19 mouse cellular contexts compared by ENCODE assay signal in genomic region chr16:77279916-77280315, GRCm38 (mm10).
"Had no signal": no experiment of that assay in that cellular context is flagged by ENCODE, and none has a peak within 500 bp of the region (broad histone marks: within the 10 kb centered on the region; RNA-seq: fewer than 3 reads in every experiment).

No protein-coding gene starts in this region.

- H3K9ac ChIP-seq: kidney, embryonic 15.5 days; liver, embryonic 13.5 days; midbrain, embryonic 12.5 days; midbrain, embryonic 15.5 days; neural tube, embryonic 12.5 days; neural tube, embryonic 15.5 days; stomach, embryonic 15.5 days had no signal

- H3K27ac ChIP-seq: kidney, embryonic 15.5 days; layer of hippocampus, adult 2 months; liver, embryonic 13.5 days; macrophage; midbrain, embryonic 12.5 days; midbrain, embryonic 15.5 days; neural tube, embryonic 12.5 days; neural tube, embryonic 15.5 days; stomach, embryonic 15.5 days had no signal

- DNase-seq: kidney, adult 11 months; kidney, adult 8-10 months; kidney, postnatal 10 days; kidney, postnatal 4 days; layer of hippocampus, adult 9-11 months; liver, embryonic 13.5 days; lung, adult 2 months; right cerebral cortex, adult 18-20 months; right cerebral cortex, postnatal 14 days; right cerebral cortex, postnatal 4 days; thymus, postnatal 25 days had no signal

- H3K36me3 ChIP-seq: kidney, embryonic 15.5 days; liver, embryonic 13.5 days; midbrain, embryonic 12.5 days; midbrain, embryonic 15.5 days; neural tube, embryonic 12.5 days; neural tube, embryonic 15.5 days; stomach, embryonic 15.5 days had no signal

- ATAC-seq: midbrain, embryonic 15.5 days had no signal

- H3K4me1 ChIP-seq: kidney, embryonic 15.5 days; liver, embryonic 13.5 days; midbrain, embryonic 15.5 days; neural tube, embryonic 12.5 days; neural tube, embryonic 15.5 days; stomach, embryonic 15.5 days had no signal

- H3K9me3 ChIP-seq: kidney, embryonic 15.5 days; liver, embryonic 13.5 days; midbrain, embryonic 12.5 days; midbrain, embryonic 15.5 days; neural tube, embryonic 12.5 days; neural tube, embryonic 15.5 days; stomach, embryonic 15.5 days had no signal

- H3K27me3 ChIP-seq: kidney, embryonic 15.5 days; liver, embryonic 13.5 days; midbrain, embryonic 12.5 days; midbrain, embryonic 15.5 days; neural tube, embryonic 12.5 days; neural tube, embryonic 15.5 days; stomach, embryonic 15.5 days had no signal

- H3K4me2 ChIP-seq: kidney, embryonic 15.5 days; liver, embryonic 13.5 days; midbrain, embryonic 12.5 days; midbrain, embryonic 15.5 days; neural tube, embryonic 12.5 days; neural tube, embryonic 15.5 days; stomach, embryonic 15.5 days had no signal

- H3K4me3 ChIP-seq: kidney, embryonic 15.5 days; layer of hippocampus, adult 2 months; liver, embryonic 13.5 days; midbrain, embryonic 12.5 days; midbrain, embryonic 15.5 days; neural tube, embryonic 12.5 days; neural tube, embryonic 15.5 days; stomach, embryonic 15.5 days had no signal
